Mouse (Mus musculus) fat pad, adult 2 months (tissue): ENCODE measurements around the gene 2210017I01Rik.

Experiments used
- DNase-seq: peaks from one replicate; pipeline ENCODE4 v3.0.0-alpha.2; 2011; ENCODE audit warnings: low read depth, low spot score; ENCODE audit errors: extremely low read depth

2210017I01Rik gene

DNA sequence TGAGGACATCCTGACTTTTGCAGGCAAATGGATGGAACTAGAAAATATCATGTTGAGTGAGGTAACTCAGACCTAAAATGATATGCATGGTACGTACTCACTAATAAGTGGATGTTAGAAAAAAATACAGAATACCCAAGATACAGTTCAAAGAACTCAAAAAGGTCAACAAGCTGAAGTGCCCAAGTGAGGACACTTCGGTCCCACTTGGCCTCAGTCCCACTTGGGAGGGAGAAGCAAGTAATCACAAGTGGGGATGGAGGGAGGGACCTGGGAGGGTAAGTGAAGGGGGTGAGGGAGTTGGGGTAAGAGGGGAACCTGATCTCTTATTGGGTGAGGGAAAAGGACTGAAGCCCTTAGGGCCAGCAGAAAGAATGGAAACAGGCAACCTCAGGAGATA lies 38.5 kb downstream of the 2210017I01Rik start:
- no peak for DNase-seq

DNA sequence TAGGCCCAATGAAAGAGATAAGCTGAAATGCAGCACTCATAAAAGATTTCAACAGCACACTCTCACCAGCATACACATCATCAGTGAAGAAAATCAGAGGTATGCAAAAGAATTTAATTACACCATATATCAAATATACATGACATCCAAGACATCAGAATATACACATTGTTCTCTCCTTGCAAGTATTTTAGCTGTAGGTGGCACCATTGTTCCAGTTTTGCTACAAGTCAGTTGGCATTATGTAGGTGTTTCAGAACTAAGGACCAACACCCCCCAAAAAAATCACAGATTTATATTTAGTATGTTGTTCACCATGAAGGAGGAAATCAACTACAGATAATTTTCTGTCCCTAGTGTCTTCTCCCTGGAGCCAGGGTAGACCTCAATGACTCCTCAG lies 41.9 kb downstream of the 2210017I01Rik start:
- no peak for DNase-seq
